Mouse (Mus musculus) forebrain, embryonic 15.5 days (tissue): ENCODE measurements around the gene Rfx1. TPM values are rescaled to one million over a fixed set of nuclear protein-coding genes. Genes with fewer than 3 reads are reported as not detected.

Experiments used
- ATAC-seq: fragments of 200-750 bp; cut with Nextera tagmentation; replicated peaks from 2 replicates; pipeline ENCODE4 v1.8.0; 2017; ENCODE audit warnings: mild to moderate bottlenecking, moderate TSS enrichment, moderate library complexity
- H3K27ac ChIP-seq: fragments of 300-500 bp; sonication (generic); replicated peaks from 2 replicates; pipeline ENCODE4 v1.5.1; 2015; ENCODE audit warnings: mild to moderate bottlenecking, inconsistent platforms
- H3K27me3 ChIP-seq: fragments of 300-500 bp; sonication (generic); 2 replicates; pipeline ENCODE4 v1.6.1; 2015; ENCODE audit warnings: inconsistent platforms
- H3K36me3 ChIP-seq: fragments of 300-500 bp; sonication (generic); 2 replicates; pipeline ENCODE4 v1.6.1; 2015; ENCODE audit warnings: mild to moderate bottlenecking, inconsistent platforms
- H3K4me1 ChIP-seq: fragments of 300-500 bp; sonication (generic); 2 replicates; pipeline ENCODE4 v1.6.1; 2015; ENCODE audit warnings: inconsistent platforms
- H3K4me2 ChIP-seq: fragments of 300-500 bp; sonication (generic); replicated peaks from 2 replicates; pipeline ENCODE4 v1.6.1; 2015; ENCODE audit warnings: mild to moderate bottlenecking, inconsistent platforms
- H3K4me3 ChIP-seq: fragments of 300-500 bp; sonication (generic); 2 replicates; pipeline ENCODE4 v1.5.1; 2015; ENCODE audit warnings: mild to moderate bottlenecking, inconsistent platforms
- H3K9ac ChIP-seq: fragments of 300-500 bp; sonication (generic); replicated peaks from 2 replicates; pipeline ENCODE4 v1.6.1; 2015; ENCODE audit warnings: mild to moderate bottlenecking, inconsistent platforms
- H3K9me3 ChIP-seq: fragments of 300-500 bp; sonication (generic); 2 replicates; pipeline ENCODE4 v1.6.1; 2016; ENCODE audit warnings: inconsistent platforms
- WGBS: fragments of 180-500 bp; shearing (Covaris S2); methylation state at CpG from one replicate; pipeline ENCODE4 v1.1.7; 2015; ENCODE audit warnings: mixed read lengths; 5-methylcytosine and 5-hydroxymethylcytosine counted together
- polyA plus RNA-seq: library from polyadenylated mRNA; unstranded; fragments of >200 nt; fragmentation: Nextera tagmentation; extraction: Ambion mirVana; gene quantifications from 2 replicates; pipeline ENCODE4 v1.2.1, GENCODE M21; 2015

Rfx1 gene
- polyA plus RNA-seq = 9.1 and 9.5 TPM in 2 replicates

- no peaks in the 10 kb centered on the region for H3K27me3 ChIP-seq
- no peaks in the 10 kb centered on the region for H3K36me3 ChIP-seq
- H3K9ac ChIP-seq = peak within 1 kb of the TSS; percentile 82
- peaks cover 43% of the 10 kb centered on the region for H3K4me1 ChIP-seq
- no peaks in the 10 kb centered on the region for H3K9me3 ChIP-seq
- peak within 1 kb of the TSS; percentile 99 for H3K4me3 ChIP-seq
- ATAC-seq = peak; percentile 98
- H3K27ac ChIP-seq = peak within 1 kb of the TSS; percentile 96
- under 1% methylated on average over 51 of the region's 51 CpGs for WGBS
- peak within 1 kb of the TSS; percentile 75 for H3K4me2 ChIP-seq
These were observed at the start of gene Rfx1 for GRCm38 (mm10) chr8:84066291-84066930. TSS of gene Rfx1 (plus strand) at chr8:84066834.

- no peak overlapping the region for H3K27ac ChIP-seq
- peaks cover 6% of the 10 kb centered on the region for H3K27me3 ChIP-seq
- no peaks in the 10 kb centered on the region for H3K9me3 ChIP-seq
- WGBS = 89% methylated on average over 9 of the region's 9 CpGs
- H3K36me3 ChIP-seq = no peaks in the 10 kb centered on the region
- ATAC-seq = no peak
- no peak overlapping the region for H3K9ac ChIP-seq
- H3K4me2 ChIP-seq = no peak overlapping the region
- H3K4me1 ChIP-seq = no peaks in the 10 kb centered on the region
- H3K4me3 ChIP-seq = no peak overlapping the region
These were observed 46.9 kb upstream of the Rfx1 start for GRCm38 (mm10) chr8:84019738-84020137.

GRCm38 (mm10) chr8:84021096-84021495 lies 45.5 kb upstream of the Rfx1 start, which contains the start of gene Palm3:
TSS of gene Palm3 (plus strand) at chr8:84021471.
- Histone ChIP-seq H3K9me3 (no peaks in the 10 kb centered on the region), H3K4me3 (no peak within 1 kb of the TSS), H3K4me2 (no peak within 1 kb of the TSS), H3K4me1 (peaks cover 5% of the 10 kb centered on the region), H3K27me3 (peaks cover 8% of the 10 kb centered on the region), H3K36me3 (no peaks in the 10 kb centered on the region), H3K9ac (no peak within 1 kb of the TSS), H3K27ac (no peak within 1 kb of the TSS)
- no peak for ATAC-seq
- WGBS = 11% methylated on average over 18 of the region's 18 CpGs

GRCm38 (mm10) chr8:84021569-84021968 lies 45.1 kb upstream of the Rfx1 start:
- Histone ChIP-seq H3K4me1 (peaks cover 9% of the 10 kb centered on the region), H3K4me2 (no peak overlapping the region), H3K27me3 (peaks cover 13% of the 10 kb centered on the region), H3K36me3 (no peaks in the 10 kb centered on the region), H3K9ac (no peak overlapping the region), H3K4me3 (no peak overlapping the region), H3K9me3 (no peaks in the 10 kb centered on the region), H3K27ac (no peak overlapping the region)
- 45% methylated on average over 12 of the region's 12 CpGs for WGBS
- ATAC-seq = no peak

- ATAC-seq = no peak
- H3K4me2 ChIP-seq = no peak overlapping the region
- H3K9me3 ChIP-seq = no peaks in the 10 kb centered on the region
- peaks cover 9% of the 10 kb centered on the region for H3K4me1 ChIP-seq
- H3K36me3 ChIP-seq = no peaks in the 10 kb centered on the region
- H3K9ac ChIP-seq = no peak overlapping the region
- no peak overlapping the region for H3K4me3 ChIP-seq
- 68% methylated on average over 5 of the region's 5 CpGs for WGBS
- H3K27me3 ChIP-seq = peaks cover 26% of the 10 kb centered on the region
- H3K27ac ChIP-seq = no peak overlapping the region
These were observed 43.5 kb upstream of the Rfx1 start for GRCm38 (mm10) chr8:84023085-84023484.

DNA sequence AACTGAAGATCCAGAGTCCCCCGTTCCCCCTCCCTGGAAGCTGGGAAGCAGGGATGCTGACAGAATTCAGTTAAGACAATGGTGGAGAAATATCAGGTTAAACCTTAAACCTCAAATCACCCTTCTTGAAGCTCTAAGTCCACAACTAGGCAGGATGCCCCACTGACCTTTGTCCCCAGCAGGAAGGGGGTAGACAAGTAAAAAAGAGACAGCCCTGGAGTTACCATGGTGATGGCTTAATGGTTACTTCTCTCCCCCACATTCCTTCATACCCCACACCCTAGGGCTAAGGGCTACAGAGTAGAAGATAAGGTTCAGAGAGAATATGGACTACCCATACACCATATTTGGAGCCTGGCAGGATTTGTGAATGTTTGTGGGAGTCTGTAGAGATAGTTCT lies 43.0 kb upstream of the Rfx1 start:
- no peak overlapping the region for H3K4me2 ChIP-seq
- H3K4me1 ChIP-seq = peaks cover 9% of the 10 kb centered on the region
- ATAC-seq = no peak
- no peak overlapping the region for H3K4me3 ChIP-seq
- H3K9ac ChIP-seq = no peak overlapping the region
- no peaks in the 10 kb centered on the region for H3K36me3 ChIP-seq
- H3K9me3 ChIP-seq = no peaks in the 10 kb centered on the region
- H3K27ac ChIP-seq = no peak overlapping the region
- WGBS = 78% methylated on average over 1 of the region's 1 CpGs
- H3K27me3 ChIP-seq = peaks cover 29% of the 10 kb centered on the region

DNA sequence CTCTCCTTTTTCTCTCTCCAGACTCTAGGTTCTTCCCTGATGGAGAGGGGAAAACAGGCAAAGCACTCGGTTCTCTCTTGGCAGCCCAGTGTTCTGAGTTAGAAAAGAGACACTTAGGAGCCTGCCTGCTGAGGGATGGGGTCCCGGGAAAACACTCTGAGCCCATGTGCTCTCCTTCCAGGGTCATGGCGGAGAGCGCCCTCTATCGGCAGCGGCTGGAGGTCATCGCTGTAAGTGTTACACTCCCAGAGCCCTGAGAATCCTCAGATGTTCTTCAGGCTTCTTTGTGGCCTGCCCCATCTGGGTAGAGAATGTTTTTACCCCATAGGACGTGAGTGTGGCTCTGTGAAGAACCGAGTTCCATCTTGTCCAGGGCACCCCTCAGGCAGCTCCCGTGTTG lies 42.5 kb upstream of the Rfx1 start:
- Histone ChIP-seq H3K9me3 (no peaks in the 10 kb centered on the region), H3K36me3 (no peaks in the 10 kb centered on the region), H3K9ac (no peak overlapping the region), H3K27me3 (peaks cover 29% of the 10 kb centered on the region), H3K4me1 (peaks cover 9% of the 10 kb centered on the region), H3K4me2 (no peak overlapping the region), H3K4me3 (no peak overlapping the region), H3K27ac (no peak overlapping the region)
- ATAC-seq = no peak
- 10% methylated on average over 10 of the region's 10 CpGs for WGBS

GRCm38 (mm10) chr8:84025863-84026262 lies 40.8 kb upstream of the Rfx1 start:
- peak; percentile 81 for ATAC-seq
- Histone ChIP-seq H3K27ac (no peak overlapping the region), H3K27me3 (peaks cover 26% of the 10 kb centered on the region), H3K36me3 (no peaks in the 10 kb centered on the region), H3K9me3 (no peaks in the 10 kb centered on the region), H3K4me3 (peak overlapping the region; percentile 49), H3K4me2 (peak overlapping the region; percentile 82), H3K9ac (peak overlapping the region; percentile 51), H3K4me1 (peaks cover 9% of the 10 kb centered on the region)
- under 1% methylated on average over 41 of the region's 41 CpGs for WGBS

DNA sequence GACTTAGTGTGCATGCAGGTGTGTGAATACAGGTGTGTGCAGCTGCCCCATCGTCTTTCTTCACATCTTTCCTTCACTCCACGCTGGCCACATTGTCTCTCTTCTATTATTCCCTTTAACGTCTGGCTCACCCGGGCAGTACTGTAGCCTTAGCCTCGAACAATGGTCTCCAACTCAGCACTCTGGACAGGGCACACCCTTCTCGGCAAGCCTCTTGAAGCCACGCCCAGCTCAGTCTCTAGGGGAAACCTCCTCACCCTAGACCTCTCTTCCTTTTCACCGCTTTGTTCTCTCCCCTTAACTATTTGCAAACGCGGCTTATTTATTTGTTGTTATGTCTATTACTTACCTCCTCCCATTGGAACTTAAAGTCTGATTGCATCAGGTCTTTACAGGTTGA lies 39.2 kb upstream of the Rfx1 start:
- ATAC-seq = no peak
- 9% methylated on average over 10 of the region's 10 CpGs for WGBS

GRCm38 (mm10) chr8:84029272-84029671 lies 37.4 kb upstream of the Rfx1 start:
- Histone ChIP-seq H3K4me1 (peaks cover 9% of the 10 kb centered on the region), H3K4me3 (no peak overlapping the region), H3K27me3 (peaks cover 26% of the 10 kb centered on the region), H3K9me3 (no peaks in the 10 kb centered on the region), H3K27ac (no peak overlapping the region), H3K9ac (no peak overlapping the region), H3K4me2 (no peak overlapping the region), H3K36me3 (no peaks in the 10 kb centered on the region)
- ATAC-seq = no peak
- WGBS = 92% methylated on average over 5 of the region's 5 CpGs

More for the DNA sequence above, 39.2 kb upstream of the Rfx1 start:
- H3K4me2 ChIP-seq = no peak overlapping the region
- no peaks in the 10 kb centered on the region for H3K36me3 ChIP-seq
- H3K9me3 ChIP-seq = no peaks in the 10 kb centered on the region
- H3K9ac ChIP-seq = no peak overlapping the region
- no peak overlapping the region for H3K27ac ChIP-seq
- H3K4me3 ChIP-seq = no peak overlapping the region
- H3K4me1 ChIP-seq = peaks cover 9% of the 10 kb centered on the region
- peaks cover 26% of the 10 kb centered on the region for H3K27me3 ChIP-seq

DNA sequence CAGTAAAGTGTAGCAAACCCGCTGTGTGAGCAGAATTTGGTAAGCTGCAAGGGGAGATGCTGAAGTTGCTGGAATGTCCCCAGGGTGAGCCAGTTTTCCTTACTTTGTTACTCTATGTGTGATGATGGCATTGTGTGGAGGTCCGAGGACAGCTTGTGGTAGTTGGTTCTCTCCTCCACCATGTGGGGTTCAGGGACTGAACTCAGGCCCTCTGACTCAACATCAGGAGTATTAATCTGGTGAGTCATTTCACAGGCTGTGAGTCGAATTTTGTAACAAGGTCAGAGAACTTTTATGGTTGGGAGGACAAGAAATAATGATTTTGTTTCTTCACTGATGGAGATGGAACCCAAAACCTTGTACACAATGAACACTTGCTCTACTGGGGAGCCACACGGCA lies 33.9 kb upstream of the Rfx1 start:
- Histone ChIP-seq H3K9me3 (no peaks in the 10 kb centered on the region), H3K27ac (no peak overlapping the region), H3K9ac (no peak overlapping the region), H3K27me3 (peaks cover 11% of the 10 kb centered on the region), H3K4me1 (no peaks in the 10 kb centered on the region), H3K4me2 (no peak overlapping the region), H3K4me3 (no peak overlapping the region), H3K36me3 (no peaks in the 10 kb centered on the region)
- 82% methylated on average over 4 of the region's 4 CpGs for WGBS
- ATAC-seq = no peak

DNA sequence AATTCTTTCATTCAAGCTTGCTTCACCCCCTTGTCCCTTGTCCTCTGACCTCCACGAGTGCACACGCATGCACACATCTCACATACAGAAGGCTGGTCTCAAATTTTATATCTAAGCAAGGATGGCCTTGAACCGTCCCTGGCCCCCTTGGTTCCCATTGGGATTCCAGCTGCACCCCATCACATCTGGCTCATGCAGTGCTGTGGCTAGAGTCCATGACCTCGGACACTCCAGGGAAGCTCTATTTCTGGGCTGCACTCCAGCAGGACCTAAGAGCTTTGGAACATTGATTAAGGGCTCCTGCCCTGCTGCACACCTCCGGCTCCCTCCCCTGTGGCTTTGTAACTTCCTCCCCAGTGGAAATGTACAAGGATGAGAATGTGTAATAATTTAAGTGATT lies 28.6 kb upstream of the Rfx1 start:
- H3K9me3 ChIP-seq = no peaks in the 10 kb centered on the region
- WGBS = 78% methylated on average over 5 of the region's 5 CpGs
- H3K27me3 ChIP-seq = peaks cover 37% of the 10 kb centered on the region
- H3K9ac ChIP-seq = no peak overlapping the region
- ATAC-seq = no peak
- H3K36me3 ChIP-seq = no peaks in the 10 kb centered on the region
- peaks cover 14% of the 10 kb centered on the region for H3K4me1 ChIP-seq
- no peak overlapping the region for H3K27ac ChIP-seq
- H3K4me3 ChIP-seq = no peak overlapping the region
- H3K4me2 ChIP-seq = no peak overlapping the region

DNA sequence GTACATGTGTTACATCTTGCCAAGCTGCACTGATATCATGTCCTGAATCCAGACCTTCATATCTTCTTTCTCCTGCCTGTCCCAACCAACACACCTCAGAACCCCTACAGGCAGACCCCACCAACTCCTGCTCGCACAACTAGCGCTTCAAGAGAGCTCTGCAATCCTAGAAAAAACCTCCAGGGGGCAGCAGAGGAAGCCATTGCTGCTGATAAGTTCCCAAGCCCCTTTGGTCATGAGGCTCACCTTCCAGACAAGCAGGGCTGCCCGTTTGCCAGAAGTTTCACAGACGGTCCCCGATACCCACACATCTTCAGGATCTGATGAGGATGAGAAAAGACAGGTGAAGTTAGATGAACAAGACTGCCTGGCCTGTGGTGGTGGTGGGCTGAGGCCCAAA lies 27.6 kb upstream of the Rfx1 start:
- no peak overlapping the region for H3K4me3 ChIP-seq
- H3K4me2 ChIP-seq = no peak overlapping the region
- no peak overlapping the region for H3K27ac ChIP-seq
- 9% methylated on average over 5 of the region's 5 CpGs for WGBS
- no peak overlapping the region for H3K9ac ChIP-seq
- no peaks in the 10 kb centered on the region for H3K36me3 ChIP-seq
- peaks cover 14% of the 10 kb centered on the region for H3K4me1 ChIP-seq
- ATAC-seq = 0 out of 2 replicates have a peak, but pooled peaks have one; percentile 29
- peaks cover 48% of the 10 kb centered on the region for H3K27me3 ChIP-seq
- H3K9me3 ChIP-seq = no peaks in the 10 kb centered on the region
